Mouse (Mus musculus) thymus, adult 2 months (tissue): ENCODE measurements around the gene Creld2. TPM values are rescaled to one million over a fixed set of nuclear protein-coding genes. Genes with fewer than 3 reads are reported as not detected.

Experiments
- DNase-seq: peaks from one replicate; pipeline ENCODE4 v3.0.0; 2021
- H3K27ac ChIP-seq: fragments of 200-500 bp; 2 replicates; pipeline ENCODE4 v1.5.1; 2012; ENCODE audit warnings: low read length, control low read depth; ENCODE audit not compliant: control insufficient read depth, insufficient read depth
- H3K27me3 ChIP-seq: fragments of 200-500 bp; 2 replicates; pipeline ENCODE4 v1.6.1; 2012; ENCODE audit warnings: mild to moderate bottlenecking, low read length, moderate library complexity, mixed read lengths; ENCODE audit not compliant: control insufficient read depth, insufficient read depth
- H3K36me3 ChIP-seq: fragments of 200-500 bp; 2 replicates; pipeline ENCODE4 v1.6.1; 2012; ENCODE audit warnings: mild to moderate bottlenecking, low read length, moderate library complexity; ENCODE audit not compliant: control insufficient read depth, insufficient read depth
- H3K4me1 ChIP-seq: fragments of 200-500 bp; replicated peaks from 2 replicates; pipeline ENCODE4 v1.6.1; 2012; ENCODE audit warnings: low read length; ENCODE audit not compliant: control insufficient read depth, insufficient read depth
- H3K4me3 ChIP-seq: fragments of 200-500 bp; 2 replicates; pipeline ENCODE4 v1.5.1; 2012; ENCODE audit warnings: mild to moderate bottlenecking, low read length, control low read depth, moderate library complexity; ENCODE audit not compliant: control insufficient read depth, insufficient read depth
- CTCF ChIP-seq: fragments of 200-500 bp; IDR thresholded peaks from 2 replicates; pipeline ENCODE4 v1.5.1; 2012; ENCODE audit warnings: mild to moderate bottlenecking, control low read depth, low read length, moderate library complexity, borderline replicate concordance; ENCODE audit not compliant: control insufficient read depth, poor library complexity, insufficient read depth; ENCODE audit errors: extremely low read depth
- POLR2A ChIP-seq: fragments of 200-500 bp; IDR thresholded peaks from 2 replicates; pipeline ENCODE4 v1.6.1; 2012; ENCODE audit warnings: mild to moderate bottlenecking, low read length, control low read depth, moderate library complexity; ENCODE audit not compliant: control insufficient read depth, poor library complexity, insufficient read depth; ENCODE audit errors: extremely low read depth
- WGBS: fragments of 180-500 bp; shearing (Covaris S2); methylation state at CpG from one replicate; pipeline ENCODE4 v1.1.7; 2018; 5-methylcytosine and 5-hydroxymethylcytosine counted together
- polyA plus RNA-seq: library from polyadenylated mRNA; depleted of rRNA; stranded (reverse); fragments of >200 nt; gene quantifications from 2 replicates; pipeline ENCODE4 v1.2.3, GENCODE M21; 2012

Gene Creld2
- polyA plus RNA-seq, 1 experiment = 45.1 TPM

DNA sequence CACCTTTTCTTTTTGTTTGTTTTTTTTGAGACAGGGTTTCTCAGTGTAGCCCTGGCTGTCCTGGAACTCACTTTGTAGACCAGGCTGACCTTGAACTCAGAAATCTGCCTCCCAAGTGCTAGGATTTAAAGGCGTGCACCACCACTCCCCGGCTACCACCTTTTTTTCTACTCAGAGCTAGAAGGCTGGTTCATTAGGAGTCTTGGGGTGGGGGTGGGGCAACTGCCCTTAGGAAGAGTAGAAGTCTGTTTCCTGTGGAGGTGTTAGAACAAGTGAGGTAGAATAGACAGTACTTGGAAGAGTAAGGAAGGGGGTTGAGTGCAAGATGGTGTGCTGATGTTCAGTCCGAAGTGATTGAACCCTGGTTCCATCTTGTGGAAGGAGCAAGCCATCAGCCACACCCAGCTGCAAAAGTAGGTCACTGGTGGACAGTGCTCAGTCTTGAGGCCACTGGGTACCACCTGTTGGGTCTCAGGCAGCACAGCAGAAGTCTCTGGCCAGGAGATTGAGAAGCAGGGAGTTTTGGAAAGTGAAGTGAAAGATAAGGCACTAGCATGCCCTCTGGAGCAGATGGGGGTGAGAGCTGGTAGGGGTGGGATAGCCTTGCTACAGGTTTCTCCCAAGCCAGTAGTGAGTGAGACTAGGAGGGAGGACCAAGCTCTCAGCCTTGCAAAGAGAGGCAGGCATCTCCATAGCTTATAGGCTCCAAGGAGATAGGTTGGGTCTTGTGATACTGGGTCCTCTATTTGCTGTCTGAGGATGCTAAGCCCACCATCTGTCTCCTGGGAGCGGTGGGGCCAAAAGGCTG is 46.6 kb downstream of the Creld2 start:
- no peak overlapping the region for H3K27ac ChIP-seq
- peaks cover 11% of the 10 kb centered on the region for H3K4me1 ChIP-seq
- peaks cover 8% of the 10 kb centered on the region; the same call in 1 of the 2 replicates for H3K36me3 ChIP-seq
- H3K4me3 ChIP-seq = no peak overlapping the region
- no peak for DNase-seq
- 92% methylated on average over 4 of the region's 4 CpGs for WGBS
- no peak for TF ChIP-seq CTCF
- no peak for TF ChIP-seq POLR2A
- H3K27me3 ChIP-seq = no peaks in the 10 kb centered on the region

GRCm38 (mm10) chr15:88866934-88867356 is 47.5 kb downstream of the Creld2 start:
- Histone ChIP-seq H3K27ac (no peak overlapping the region), H3K27me3 (no peaks in the 10 kb centered on the region), H3K36me3 (peaks cover 8% of the 10 kb centered on the region; the same call in 1 of the 2 replicates), H3K4me1 (peaks cover 8% of the 10 kb centered on the region), H3K4me3 (no peak overlapping the region)
- TF ChIP-seq CTCF (no peak), POLR2A (no peak)
- WGBS = 90% methylated on average over 7 of the region's 7 CpGs
- no peak for DNase-seq

DNA sequence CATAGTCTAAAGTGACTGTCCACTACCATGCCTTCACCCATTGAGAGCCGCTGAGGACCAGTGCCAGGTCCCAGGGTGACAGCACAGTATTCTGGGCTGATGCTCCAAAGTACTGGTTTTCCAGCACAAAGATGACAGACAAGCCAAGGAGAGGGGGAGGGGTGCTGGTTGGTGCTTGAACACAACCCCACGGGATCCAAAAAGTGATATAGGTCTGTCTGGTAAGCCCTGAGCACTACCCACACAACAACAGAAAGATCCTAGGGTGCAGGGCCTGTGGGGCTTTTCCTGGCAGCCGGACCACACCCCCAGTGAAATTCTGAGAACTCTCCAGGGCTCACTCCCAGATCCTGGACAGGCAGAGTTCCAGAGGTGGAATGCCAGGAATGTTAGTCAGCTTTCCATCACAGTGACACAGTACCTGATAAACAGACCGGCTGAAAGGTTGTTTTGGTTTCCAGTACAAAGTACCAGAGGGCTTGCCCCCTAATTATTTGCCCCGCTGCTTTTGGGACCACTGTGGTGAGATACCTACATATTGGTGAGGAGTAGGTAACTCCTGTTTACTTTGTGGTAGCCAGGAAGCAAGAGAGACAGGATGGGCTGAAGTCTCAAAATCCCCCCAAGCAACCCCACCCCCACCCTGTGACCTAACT is 48.0 kb downstream of the Creld2 start:
- Histone ChIP-seq H3K27ac (no peak overlapping the region), H3K27me3 (no peaks in the 10 kb centered on the region), H3K36me3 (peaks cover 8% of the 10 kb centered on the region; the same call in 1 of the 2 replicates), H3K4me1 (peaks cover 8% of the 10 kb centered on the region), H3K4me3 (no peak overlapping the region)
- WGBS = 79% methylated on average over 5 of the region's 5 CpGs
- no peak for TF ChIP-seq POLR2A
- no peak for TF ChIP-seq CTCF
- DNase-seq = no peak

- peaks cover 5% of the 10 kb centered on the region for H3K4me1 ChIP-seq
- no peak overlapping the region for H3K27ac ChIP-seq
- no peak overlapping the region for H3K4me3 ChIP-seq
- H3K36me3 ChIP-seq = peaks cover 8% of the 10 kb centered on the region; the same call in 1 of the 2 replicates
- 98% methylated on average over 6 of the region's 6 CpGs for WGBS
- TF ChIP-seq CTCF = no peak
- TF ChIP-seq POLR2A = no peak
- no peaks in the 10 kb centered on the region for H3K27me3 ChIP-seq
- DNase-seq = no peak
Measured at GRCm38 (mm10) chr15:88868024-88868742, 48.7 kb downstream of the Creld2 start.

DNA sequence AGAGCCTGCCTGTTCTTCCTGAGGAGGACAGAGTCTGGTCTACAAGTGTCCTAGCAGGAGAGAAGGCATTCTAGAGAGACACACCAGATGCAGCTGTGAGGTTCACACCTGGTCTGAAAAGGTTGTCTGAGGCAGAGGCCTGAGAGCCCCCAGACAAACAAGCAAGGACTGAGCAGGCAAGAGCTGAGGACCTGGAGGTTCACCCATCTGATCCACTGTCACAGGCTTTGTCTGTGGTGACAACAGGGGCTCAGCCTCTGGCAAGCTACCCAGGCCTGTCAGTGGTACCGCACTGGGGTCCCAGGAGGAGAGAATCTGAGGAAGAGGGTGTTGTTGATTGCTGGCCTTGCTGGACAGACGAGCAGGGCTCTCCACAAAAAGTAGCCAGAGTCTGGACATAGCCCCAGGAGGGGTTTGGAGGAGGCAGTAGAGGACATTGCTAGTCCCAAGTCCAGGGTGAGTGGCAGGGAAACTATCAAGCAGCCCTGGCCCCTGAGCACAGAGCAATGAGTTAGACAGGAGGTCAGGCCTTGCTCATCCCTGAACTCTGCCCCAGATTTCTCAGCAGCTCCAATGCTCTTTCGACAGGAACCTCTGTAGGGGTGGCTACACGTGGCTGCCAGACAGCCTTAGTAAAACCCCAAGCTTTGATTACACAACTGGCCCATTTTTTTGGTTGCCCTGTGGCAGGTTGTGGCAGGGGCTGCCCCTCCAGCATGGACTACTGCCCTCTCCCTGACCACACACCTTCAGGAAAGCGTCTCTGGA is 51.2 kb downstream of the Creld2 start:
- WGBS = 82% methylated on average over 5 of the region's 5 CpGs

DNA sequence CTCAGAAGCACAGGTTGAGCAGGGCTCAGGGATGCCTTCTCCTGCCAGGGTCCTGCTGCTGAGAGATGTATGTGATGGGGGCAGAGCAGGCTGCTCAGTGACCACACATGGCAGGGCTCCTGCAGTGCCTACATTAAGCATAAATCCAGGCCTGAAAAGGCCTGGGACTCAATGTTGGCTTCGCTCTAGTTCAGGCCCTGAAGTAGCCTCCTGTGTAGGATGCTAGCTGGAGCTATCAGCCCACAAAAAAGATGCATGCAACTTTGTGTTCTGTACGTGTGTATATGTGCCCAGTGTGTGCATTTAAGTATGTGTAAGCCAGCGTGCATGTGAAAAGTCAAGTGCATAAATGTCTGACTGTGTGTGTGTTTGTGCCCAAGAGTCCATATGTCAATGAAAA is 54.6 kb downstream of the Creld2 start:
- DNase-seq = no peak
- TF ChIP-seq POLR2A = no peak
- no peak for TF ChIP-seq CTCF
- WGBS = 98% methylated on average over 3 of the region's 3 CpGs
- no peak overlapping the region for H3K27ac ChIP-seq
- H3K4me1 ChIP-seq = no peaks in the 10 kb centered on the region
- no peak overlapping the region for H3K4me3 ChIP-seq
- H3K27me3 ChIP-seq = no peaks in the 10 kb centered on the region
- H3K36me3 ChIP-seq = no peaks in the 10 kb centered on the region

More for the DNA sequence above, 51.2 kb downstream of the Creld2 start:
- H3K27me3 ChIP-seq = no peaks in the 10 kb centered on the region
- TF ChIP-seq POLR2A = no peak
- no peak for TF ChIP-seq CTCF
- H3K4me3 ChIP-seq = no peak overlapping the region
- H3K4me1 ChIP-seq = no peaks in the 10 kb centered on the region
- no peak for DNase-seq
- H3K36me3 ChIP-seq = no peaks in the 10 kb centered on the region
- no peak overlapping the region for H3K27ac ChIP-seq
